Comparison of ENCODE assay signal across 21 mouse cellular contexts in genomic region chr7:82720501-82720900, GRCm38 (mm10).
DNase-seq lines count a peak whose midpoint lies in the region; ATAC-seq and TF ChIP-seq lines count a peak whose summit lies in the region.
"Had no signal": no experiment of that assay in that cellular context is flagged by ENCODE, and none has a peak within 500 bp of the region (broad histone marks: within the 10 kb centered on the region; RNA-seq: fewer than 3 reads in every experiment).

No protein-coding gene starts in this region.

- TF ChIP-seq EP300 in heart, adult 2 months (IDR thresholded peaks at IDR 0.05; ENCODE audit: insufficient read depth, low read depth, low read length), result no peak

- no peaks in the 10 kb centered on the region for H3K9me3 ChIP-seq in heart, embryonic 16.5 days (replicated peaks; ENCODE audit: control insufficient read depth, low read length)
- no peaks in the 10 kb centered on the region for H3K9me3 ChIP-seq in embryonic facial prominence, embryonic 14.5 days (ENCODE audit: control insufficient read depth, low read length)
- no peaks in the 10 kb centered on the region for H3K9me3 ChIP-seq in limb, embryonic 15.5 days
- H3K9me3 ChIP-seq: hindbrain, embryonic 13.5 days; liver, embryonic 15.5 days; midbrain, embryonic 10.5 days had no signal

- ATAC-seq in heart, embryonic 16.5 days (replicated peaks; ENCODE audit: extremely low read depth, insufficient read depth, low FRiP score), result no peak; the same call in 1 of the 2 replicates
- no peak for ATAC-seq in embryonic facial prominence, embryonic 14.5 days (ENCODE audit: low read depth)
- no peak for ATAC-seq in limb, embryonic 15.5 days (ENCODE audit: insufficient number of reproducible peaks, low FRiP score, low TSS enrichment, low read depth)
- ATAC-seq: inflammation-experienced regulatory T-cells, adult 6 months had no signal

- 65% methylated on average over 7 of the region's 7 CpGs for WGBS in heart, adult 2 months
- WGBS in heart, embryonic 16.5 days, result 55% methylated on average over 7 of the region's 7 CpGs
- WGBS in embryonic facial prominence, embryonic 14.5 days, result 35% methylated on average over 7 of the region's 7 CpGs
- 33% methylated on average over 7 of the region's 7 CpGs for WGBS in limb, embryonic 15.5 days

- intact Hi-C loops in heart, adult 2 months (cut with DNase I), result no loop called here
- intact Hi-C loops in heart, postnatal 36 days (cut with DNase I), result no loop called here

- peak overlapping the region; percentile 38 for H3K4me2 ChIP-seq in heart, embryonic 16.5 days (ENCODE audit: low read depth, low read length)
- H3K4me2 ChIP-seq in embryonic facial prominence, embryonic 14.5 days (ENCODE audit: low read depth, low read length), result no peak overlapping the region
- no peak overlapping the region for H3K4me2 ChIP-seq in limb, embryonic 15.5 days
- H3K4me2 ChIP-seq: hindbrain, embryonic 13.5 days; liver, embryonic 15.5 days had no signal

- no peaks in the 10 kb centered on the region; the same call in 1 of the 2 replicates for H3K36me3 ChIP-seq in heart, adult 2 months (ENCODE audit: control insufficient read depth, insufficient read depth, low read length)
- H3K36me3 ChIP-seq in heart, embryonic 16.5 days (ENCODE audit: control insufficient read depth, insufficient read depth), result no peaks in the 10 kb centered on the region
- H3K36me3 ChIP-seq in embryonic facial prominence, embryonic 14.5 days (ENCODE audit: control insufficient read depth, insufficient read depth, low read length), result no peaks in the 10 kb centered on the region
- no peaks in the 10 kb centered on the region for H3K36me3 ChIP-seq in limb, embryonic 15.5 days
- H3K36me3 ChIP-seq: hindbrain, embryonic 13.5 days; liver, embryonic 15.5 days; midbrain, embryonic 10.5 days had no signal

- peak; percentile 30 for DNase-seq in heart, adult 11 months
- DNase-seq in heart, adult 2 months, result no peak
- no peak for DNase-seq in heart, postnatal 36 days
- DNase-seq in embryonic facial prominence, embryonic 14.5 days (ENCODE audit: low spot score), result no peak
- DNase-seq in gastrocnemius, postnatal 10 days, result no peak
- DNase-seq in retina, embryonic 14.5 days (ENCODE audit: low spot score), result no peak
- DNase-seq: adrenal gland, postnatal 25 days; cerebellum, adult 11 months; cerebellum, postnatal 14 days; kidney, adult 9 months; kidney, postnatal 36 days; left cerebral cortex, postnatal 4 days; thymus, adult 18-20 months had no signal

- no peak overlapping the region for H3K4me3 ChIP-seq in heart, adult 2 months
- no peak overlapping the region for H3K4me3 ChIP-seq in heart, embryonic 16.5 days (ENCODE audit: low read length)
- no peak overlapping the region for H3K4me3 ChIP-seq in embryonic facial prominence, embryonic 14.5 days (ENCODE audit: low read depth, low read length)
- H3K4me3 ChIP-seq in limb, embryonic 15.5 days, result no peak overlapping the region
- H3K4me3 ChIP-seq: hindbrain, embryonic 13.5 days; liver, embryonic 15.5 days; midbrain, embryonic 10.5 days had no signal

- no peak for TF ChIP-seq CTCF in heart, adult 2 months (IDR thresholded peaks at IDR 0.05)

- H3K27me3 ChIP-seq in heart, adult 2 months (ENCODE audit: control insufficient read depth, insufficient read depth, low read length), result no peaks in the 10 kb centered on the region
- H3K27me3 ChIP-seq in heart, embryonic 16.5 days (ENCODE audit: control insufficient read depth, insufficient read depth, low read length), result no peaks in the 10 kb centered on the region
- no peaks in the 10 kb centered on the region for H3K27me3 ChIP-seq in embryonic facial prominence, embryonic 14.5 days (replicated peaks; ENCODE audit: control insufficient read depth, insufficient read depth, low read length)
- no peaks in the 10 kb centered on the region for H3K27me3 ChIP-seq in limb, embryonic 15.5 days
- H3K27me3 ChIP-seq: CH12.LX; hindbrain, embryonic 13.5 days; liver, embryonic 15.5 days had no signal

- 0 out of 2 replicates have a peak, but pooled peaks cover 1% of the 10 kb centered on the region for H3K4me1 ChIP-seq in heart, adult 2 months (ENCODE audit: control insufficient read depth, insufficient read depth, low read length)
- peaks cover 31% of the 10 kb centered on the region for H3K4me1 ChIP-seq in heart, embryonic 16.5 days (ENCODE audit: control insufficient read depth, insufficient read depth, low read length)
- H3K4me1 ChIP-seq in embryonic facial prominence, embryonic 14.5 days (ENCODE audit: control insufficient read depth, insufficient read depth, low read length), result peaks cover 46% of the 10 kb centered on the region
- peaks cover 44% of the 10 kb centered on the region for H3K4me1 ChIP-seq in limb, embryonic 15.5 days
- H3K4me1 ChIP-seq: liver, embryonic 15.5 days had no signal

- TF ChIP-seq POLR2A in heart, adult 2 months (IDR thresholded peaks at IDR 0.05; ENCODE audit: insufficient read depth, low read depth, low read length), result no peak

- no peak overlapping the region for H3K27ac ChIP-seq in heart, adult 2 months
- peak overlapping the region; percentile 61 for H3K27ac ChIP-seq in heart, embryonic 16.5 days (ENCODE audit: low read length)
- peak overlapping the region; percentile 45; the same call in 1 of the 2 replicates for H3K27ac ChIP-seq in embryonic facial prominence, embryonic 14.5 days (replicated peaks; ENCODE audit: low read depth, low read length)
- 0 out of 2 replicates have a peak overlapping the region, but pooled peaks have one; percentile 43 for H3K27ac ChIP-seq in limb, embryonic 15.5 days
- H3K27ac ChIP-seq: hindbrain, embryonic 13.5 days; liver, embryonic 15.5 days; macrophage; midbrain, embryonic 10.5 days had no signal

- no peaks in the 10 kb centered on the region for H3K79me2 ChIP-seq in heart, adult 2 months (replicated peaks; ENCODE audit: control insufficient read depth, insufficient read depth, low read length)

- H3K9ac ChIP-seq in heart, adult 2 months (ENCODE audit: low read depth, low read length), result no peak overlapping the region
- no peak overlapping the region for H3K9ac ChIP-seq in heart, embryonic 16.5 days (ENCODE audit: low read length)
- no peak overlapping the region for H3K9ac ChIP-seq in embryonic facial prominence, embryonic 14.5 days (ENCODE audit: low read depth, low read length)
- no peak overlapping the region for H3K9ac ChIP-seq in limb, embryonic 15.5 days
- H3K9ac ChIP-seq: hindbrain, embryonic 13.5 days; liver, embryonic 15.5 days had no signal
